Mouse (Mus musculus): Measurements from ENCODE around the gene Rabep1. TPM values are rescaled to one million over a fixed set of nuclear protein-coding genes. Genes with fewer than 3 reads are reported as not detected.
"Not testable (repeated sequence)": the region's sequence is repeated elsewhere in the genome, so short reads cannot be mapped to it uniquely, and the experiment has no call there.

Gene Rabep1
- polyA plus RNA-seq, 1 experiment from 2014 or later = 46.3 TPM

- H3K9me3 ChIP-seq = no peaks in the 10 kb centered on the region
- 94% methylated on average over 2 of the region's 2 CpGs for WGBS
- ATAC-seq (ENCODE audit: insufficient number of reproducible peaks, insufficient read depth, low FRiP score, low TSS enrichment, low read depth) = no peak
Measured at GRCm38 (mm10) chr11:70869811-70870210, 25.2 kb downstream of the Rabep1 start.

GRCm38 (mm10) chr11:70870407-70870806, 25.8 kb downstream of the Rabep1 start:
- Histone ChIP-seq H3K9me3 (no peaks in the 10 kb centered on the region), H3K9ac (no peak overlapping the region), H3K27me3 (no peaks in the 10 kb centered on the region), H3K4me3 (no peak overlapping the region), H3K27ac (no peak overlapping the region), H3K4me2 (no peak overlapping the region), H3K36me3 (no peaks in the 10 kb centered on the region), H3K4me1 (peaks cover 4% of the 10 kb centered on the region; the same call in 1 of the 2 replicates)
- WGBS = 88% methylated on average over 1 of the region's 1 CpGs
- ATAC-seq (ENCODE audit: insufficient number of reproducible peaks, insufficient read depth, low FRiP score, low TSS enrichment, low read depth) = no peak

More at GRCm38 (mm10) chr11:70869811-70870210, 25.2 kb downstream of the Rabep1 start:
- Histone ChIP-seq H3K27ac (no peak overlapping the region), H3K36me3 (no peaks in the 10 kb centered on the region), H3K4me3 (no peak overlapping the region), H3K4me1 (peaks cover 4% of the 10 kb centered on the region; the same call in 1 of the 2 replicates), H3K4me2 (no peak overlapping the region), H3K9ac (no peak overlapping the region), H3K27me3 (no peaks in the 10 kb centered on the region)

GRCm38 (mm10) chr11:70871110-70871509, 26.5 kb downstream of the Rabep1 start:
- H3K4me1 ChIP-seq = peaks cover 4% of the 10 kb centered on the region; the same call in 1 of the 2 replicates
- no peak overlapping the region for H3K4me2 ChIP-seq
- H3K9me3 ChIP-seq = no peaks in the 10 kb centered on the region
- no peak overlapping the region for H3K4me3 ChIP-seq
- H3K36me3 ChIP-seq = 0 out of 2 replicates have a peak, but pooled peaks cover under 1% of the 10 kb centered on the region
- no peak for ATAC-seq (ENCODE audit: insufficient number of reproducible peaks, insufficient read depth, low FRiP score, low TSS enrichment, low read depth)
- H3K9ac ChIP-seq = no peak overlapping the region
- H3K27ac ChIP-seq = no peak overlapping the region
- H3K27me3 ChIP-seq = no peaks in the 10 kb centered on the region
- WGBS = 74% methylated on average over 1 of the region's 1 CpGs

- ATAC-seq (ENCODE audit: insufficient number of reproducible peaks, insufficient read depth, low FRiP score, low TSS enrichment, low read depth) = no peak
- 88% methylated on average over 3 of the region's 3 CpGs for WGBS
- H3K4me3 ChIP-seq = no peak overlapping the region
Measured at GRCm38 (mm10) chr11:70871766-70872330, 27.3 kb downstream of the Rabep1 start.

GRCm38 (mm10) chr11:70873846-70874613, 29.5 kb downstream of the Rabep1 start:
- Histone ChIP-seq H3K36me3 (peaks cover 10% of the 10 kb centered on the region; the same call in 1 of the 2 replicates), H3K9me3 (no peaks in the 10 kb centered on the region), H3K4me3 (no peak overlapping the region), H3K27me3 (no peaks in the 10 kb centered on the region), H3K9ac (no peak overlapping the region), H3K4me1 (peaks cover 4% of the 10 kb centered on the region; the same call in 1 of the 2 replicates), H3K4me2 (no peak overlapping the region), H3K27ac (no peak overlapping the region)
- 66% methylated on average over 1 of the region's 1 CpGs for WGBS
- ATAC-seq (ENCODE audit: insufficient number of reproducible peaks, insufficient read depth, low FRiP score, low TSS enrichment, low read depth) = no peak

More at GRCm38 (mm10) chr11:70871766-70872330, 27.3 kb downstream of the Rabep1 start:
- H3K27ac ChIP-seq = no peak overlapping the region
- no peaks in the 10 kb centered on the region for H3K27me3 ChIP-seq
- no peak overlapping the region for H3K4me2 ChIP-seq
- H3K9me3 ChIP-seq = no peaks in the 10 kb centered on the region
- no peak overlapping the region for H3K9ac ChIP-seq
- 0 out of 2 replicates have a peak, but pooled peaks cover 6% of the 10 kb centered on the region for H3K36me3 ChIP-seq
- H3K4me1 ChIP-seq = peaks cover 4% of the 10 kb centered on the region; the same call in 1 of the 2 replicates

GRCm38 (mm10) chr11:70877670-70878069, 33.1 kb downstream of the Rabep1 start:
- H3K9me3 ChIP-seq = no peaks in the 10 kb centered on the region
- no peaks in the 10 kb centered on the region for H3K27me3 ChIP-seq
- H3K27ac ChIP-seq = no peak overlapping the region
- no peak overlapping the region for H3K4me3 ChIP-seq
- H3K4me2 ChIP-seq = no peak overlapping the region
- no peak for ATAC-seq (ENCODE audit: insufficient number of reproducible peaks, insufficient read depth, low FRiP score, low TSS enrichment, low read depth)
- peaks cover 17% of the 10 kb centered on the region; the same call in 1 of the 2 replicates for H3K36me3 ChIP-seq
- H3K4me1 ChIP-seq = 0 out of 2 replicates have a peak, but pooled peaks cover 4% of the 10 kb centered on the region
- no peak overlapping the region for H3K9ac ChIP-seq
- 91% methylated on average over 7 of the region's 7 CpGs for WGBS

- Histone ChIP-seq H3K36me3 (peaks cover 31% of the 10 kb centered on the region; the same call in 1 of the 2 replicates), H3K4me3 (no peak overlapping the region)
- 95% methylated on average over 3 of the region's 3 CpGs for WGBS
Measured at GRCm38 (mm10) chr11:70882905-70883430, 38.4 kb downstream of the Rabep1 start.

GRCm38 (mm10) chr11:70890643-70891042, 46.1 kb downstream of the Rabep1 start:
- no peak overlapping the region for H3K4me3 ChIP-seq
- H3K36me3 ChIP-seq = peaks cover 47% of the 10 kb centered on the region
- ATAC-seq (ENCODE audit: insufficient number of reproducible peaks, insufficient read depth, low FRiP score, low TSS enrichment, low read depth) = no peak
- no peak overlapping the region for H3K4me2 ChIP-seq
- H3K9me3 ChIP-seq = no peaks in the 10 kb centered on the region; the same call in none of the 2 replicates
- H3K27ac ChIP-seq = no peak overlapping the region
- no peaks in the 10 kb centered on the region for H3K27me3 ChIP-seq
- WGBS = 96% methylated on average over 2 of the region's 2 CpGs
- no peaks in the 10 kb centered on the region for H3K4me1 ChIP-seq
- H3K9ac ChIP-seq = no peak overlapping the region

More at GRCm38 (mm10) chr11:70882905-70883430, 38.4 kb downstream of the Rabep1 start:
- Histone ChIP-seq H3K9ac (no peak overlapping the region), H3K9me3 (no peaks in the 10 kb centered on the region), H3K4me2 (no peak overlapping the region), H3K27me3 (no peaks in the 10 kb centered on the region), H3K27ac (no peak overlapping the region), H3K4me1 (no peaks in the 10 kb centered on the region)
- ATAC-seq (ENCODE audit: insufficient number of reproducible peaks, insufficient read depth, low FRiP score, low TSS enrichment, low read depth) = no peak

GRCm38 (mm10) chr11:70891616-70892015, 47.0 kb downstream of the Rabep1 start:
- no peaks in the 10 kb centered on the region for H3K4me1 ChIP-seq
- H3K4me2 ChIP-seq = no peak overlapping the region
- peaks cover 47% of the 10 kb centered on the region for H3K36me3 ChIP-seq
- no peaks in the 10 kb centered on the region for H3K27me3 ChIP-seq
- no peak overlapping the region for H3K9ac ChIP-seq
- H3K4me3 ChIP-seq = no peak overlapping the region
- no peak overlapping the region for H3K27ac ChIP-seq
- no peak for ATAC-seq (ENCODE audit: insufficient number of reproducible peaks, insufficient read depth, low FRiP score, low TSS enrichment, low read depth)
- H3K9me3 ChIP-seq = no peaks in the 10 kb centered on the region; the same call in none of the 2 replicates

GRCm38 (mm10) chr11:70897680-70898079, 53.1 kb downstream of the Rabep1 start:
- no peaks in the 10 kb centered on the region; the same call in 1 of the 2 replicates for H3K9me3 ChIP-seq
- no peaks in the 10 kb centered on the region for H3K4me1 ChIP-seq
- H3K4me3 ChIP-seq = no peak overlapping the region
- no peak overlapping the region for H3K4me2 ChIP-seq
- no peak overlapping the region for H3K27ac ChIP-seq
- H3K36me3 ChIP-seq = peaks cover 42% of the 10 kb centered on the region
- ATAC-seq (ENCODE audit: insufficient number of reproducible peaks, insufficient read depth, low FRiP score, low TSS enrichment, low read depth) = no peak
- no peaks in the 10 kb centered on the region for H3K27me3 ChIP-seq
- H3K9ac ChIP-seq = no peak overlapping the region
- 92% methylated on average over 3 of the region's 3 CpGs for WGBS

GRCm38 (mm10) chr11:70898182-70898581, 53.6 kb downstream of the Rabep1 start:
- ATAC-seq (ENCODE audit: insufficient number of reproducible peaks, insufficient read depth, low FRiP score, low TSS enrichment, low read depth); H3K4me2 ChIP-seq; H3K27me3 ChIP-seq; H3K9ac ChIP-seq; H3K27ac ChIP-seq; H3K9me3 ChIP-seq; H3K4me3 ChIP-seq; H3K4me1 ChIP-seq: not testable (repeated sequence)
- WGBS = 85% methylated on average over 5 of the region's 5 CpGs
- peaks cover 46% of the 10 kb centered on the region for H3K36me3 ChIP-seq
